Mouse (Mus musculus) liver, embryonic 14.5 days (tissue): ENCODE data around the gene Repin1.

ENCODE experiments used
- CTCF ChIP-seq: IDR thresholded peaks from 2 replicates; pipeline ENCODE4 v1.5.1; 2016; ENCODE audit warnings: antibody characterized with exemption, low read depth, control low read depth
- EP300 ChIP-seq: IDR thresholded peaks from 2 replicates; pipeline ENCODE4 v1.6.1; 2016; ENCODE audit warnings: antibody characterized with exemption, low read depth

DNA sequence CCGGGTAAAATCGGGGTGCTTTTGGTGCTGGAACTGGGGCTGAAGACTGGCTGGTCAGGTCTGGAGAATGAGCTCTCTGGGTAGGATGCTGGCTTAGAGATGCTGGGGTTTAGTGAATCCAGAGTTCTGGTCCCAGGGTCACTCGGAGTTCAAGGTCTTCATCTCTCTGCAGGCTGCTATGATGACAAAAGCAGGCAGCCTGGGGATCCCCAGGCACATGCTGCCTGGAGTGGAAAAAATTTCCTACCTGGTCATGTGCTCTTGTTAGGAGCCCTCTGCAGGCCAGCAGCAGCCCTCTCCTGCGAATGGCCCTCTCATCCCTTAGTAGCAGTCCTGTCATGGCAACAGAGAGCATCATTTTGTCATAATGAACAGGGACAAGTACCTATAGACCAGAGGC lies 19.8 kb downstream of the Repin1 start:
- TF ChIP-seq CTCF (no peak), EP300 (no peak)
